Mouse (Mus musculus) urinary bladder, adult 2 months (tissue): ENCODE measurements around the gene Dnaja4. TPM values are rescaled to one million over a fixed set of nuclear protein-coding genes. Genes with fewer than 3 reads are reported as not detected.

Source experiments
- DNase-seq: peaks from one replicate; pipeline ENCODE4 v3.0.0; 2022; ENCODE audit warnings: low spot score
- polyA plus RNA-seq: library from polyadenylated mRNA; depleted of rRNA; stranded (reverse); fragments of >200 nt; gene quantifications from 2 replicates; pipeline ENCODE4 v1.2.3, GENCODE M21; 2012; rRNA removed

The Dnaja4 gene
- polyA plus RNA-seq, 1 experiment, result 19.1 TPM

DNA sequence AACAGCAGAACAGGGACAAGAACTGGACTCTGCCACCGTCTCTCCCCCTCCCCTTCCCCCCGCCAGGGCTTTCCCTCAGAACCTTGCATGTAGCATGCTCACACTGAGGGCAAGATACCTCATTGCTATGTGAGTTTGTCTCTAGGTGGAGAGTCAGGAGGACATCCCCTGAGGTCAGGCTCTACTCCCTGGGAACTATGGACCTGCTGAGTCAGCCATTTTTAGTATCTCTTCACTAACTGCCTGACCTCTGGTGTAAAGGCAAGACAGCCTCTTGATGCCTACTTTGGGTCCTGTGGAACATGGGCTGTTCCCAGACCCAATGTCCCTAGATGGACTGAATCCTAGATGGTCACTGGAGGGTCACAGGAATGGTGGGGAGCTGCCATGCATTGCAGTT, 53.0 kb downstream of the Dnaja4 start:
- DNase-seq, result no peak

DNA sequence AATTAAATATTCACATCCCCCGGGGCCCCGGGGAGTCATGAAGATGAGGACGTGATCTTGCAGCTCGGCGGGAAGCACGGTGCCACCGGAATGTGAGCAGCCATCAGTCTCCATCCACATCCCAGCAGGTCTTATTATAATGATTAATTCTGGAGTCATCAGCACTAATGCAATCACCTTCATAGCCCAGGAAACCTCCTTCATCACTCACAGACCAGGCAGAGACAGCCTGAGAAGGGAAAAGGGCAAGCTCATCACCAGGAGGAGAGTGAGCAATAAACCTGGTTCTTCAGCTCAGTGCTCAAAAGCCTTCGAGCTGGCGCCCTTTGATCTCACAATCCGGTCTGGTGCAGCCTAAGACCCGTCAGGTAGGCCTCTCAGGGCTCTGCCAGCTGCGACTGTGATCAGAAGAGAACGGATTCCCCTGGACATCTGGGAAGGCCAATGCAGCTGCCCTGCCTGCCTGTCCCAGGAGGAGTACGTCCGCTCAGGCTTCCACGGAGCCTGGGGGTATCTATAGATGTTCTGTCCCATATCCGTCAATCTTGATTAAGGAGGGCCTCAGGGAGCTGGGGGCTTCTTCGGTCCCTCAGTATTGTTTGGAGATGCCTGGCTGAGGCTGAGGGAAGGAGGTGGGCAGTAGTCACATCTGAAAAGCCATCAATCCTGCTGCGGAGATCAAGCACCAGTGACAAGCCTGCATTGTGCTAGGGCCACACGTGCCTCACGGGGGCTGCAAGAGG, 53.7 kb downstream of the Dnaja4 start:
- no peak for DNase-seq

DNA sequence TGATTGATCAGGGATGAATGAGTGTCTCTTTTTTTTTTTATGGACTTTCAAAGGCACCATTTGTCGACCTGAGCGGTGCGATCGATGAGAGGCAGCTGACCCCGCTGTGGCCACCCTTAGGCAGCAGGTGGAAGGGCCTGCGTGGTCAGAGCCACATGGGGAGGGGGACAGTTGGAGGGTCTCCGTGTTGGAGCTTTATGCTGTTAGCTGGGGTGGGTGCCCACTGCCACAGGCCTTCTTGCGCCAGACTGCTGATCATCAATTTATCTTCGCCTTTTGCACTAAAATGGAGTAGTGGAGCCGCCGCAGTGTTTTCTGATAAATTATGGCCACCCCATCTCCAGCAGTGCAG, 54.2 kb downstream of the Dnaja4 start:
- no peak for DNase-seq

DNA sequence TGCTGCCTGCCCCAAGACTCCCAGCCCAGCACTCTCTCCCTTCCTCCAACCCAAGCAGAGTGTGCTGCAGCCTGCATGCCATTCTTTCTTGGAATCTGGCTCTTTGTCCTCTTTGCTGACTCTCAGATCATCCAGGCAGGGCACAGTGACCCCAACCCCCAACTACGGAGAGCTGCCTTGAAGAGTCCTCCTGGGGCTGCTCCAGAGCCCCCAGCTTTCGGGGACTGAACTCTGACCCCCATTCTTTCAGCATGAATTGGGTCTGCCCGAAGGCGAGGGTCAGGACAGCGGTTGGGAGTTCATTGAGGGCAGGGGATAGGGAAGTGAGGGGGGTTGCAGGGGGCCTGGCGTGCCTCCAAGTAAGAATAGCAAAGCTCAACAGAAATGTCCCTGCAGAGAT, 60.9 kb downstream of the Dnaja4 start:
- DNase-seq, result no peak

DNA sequence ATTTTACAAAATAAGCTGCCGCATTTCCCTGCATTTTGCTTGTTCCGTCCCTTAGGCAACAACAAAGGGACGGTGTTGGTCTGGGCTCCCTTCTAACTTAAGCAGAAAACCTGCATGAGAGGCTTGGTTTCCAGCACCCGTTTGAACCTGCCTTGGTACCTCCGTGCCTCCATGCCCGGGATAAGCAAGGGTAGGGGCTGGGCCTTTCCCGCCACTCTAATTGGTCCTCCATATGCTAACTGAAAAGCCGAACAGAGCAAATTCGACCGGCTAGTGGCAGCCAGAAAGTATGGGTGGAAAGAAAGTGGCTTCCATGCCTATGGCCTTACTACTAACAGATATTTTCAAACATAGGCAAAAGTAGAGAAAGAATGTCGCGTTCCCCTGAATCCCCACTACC, 65.4 kb downstream of the Dnaja4 start:
- no peak for DNase-seq

DNA sequence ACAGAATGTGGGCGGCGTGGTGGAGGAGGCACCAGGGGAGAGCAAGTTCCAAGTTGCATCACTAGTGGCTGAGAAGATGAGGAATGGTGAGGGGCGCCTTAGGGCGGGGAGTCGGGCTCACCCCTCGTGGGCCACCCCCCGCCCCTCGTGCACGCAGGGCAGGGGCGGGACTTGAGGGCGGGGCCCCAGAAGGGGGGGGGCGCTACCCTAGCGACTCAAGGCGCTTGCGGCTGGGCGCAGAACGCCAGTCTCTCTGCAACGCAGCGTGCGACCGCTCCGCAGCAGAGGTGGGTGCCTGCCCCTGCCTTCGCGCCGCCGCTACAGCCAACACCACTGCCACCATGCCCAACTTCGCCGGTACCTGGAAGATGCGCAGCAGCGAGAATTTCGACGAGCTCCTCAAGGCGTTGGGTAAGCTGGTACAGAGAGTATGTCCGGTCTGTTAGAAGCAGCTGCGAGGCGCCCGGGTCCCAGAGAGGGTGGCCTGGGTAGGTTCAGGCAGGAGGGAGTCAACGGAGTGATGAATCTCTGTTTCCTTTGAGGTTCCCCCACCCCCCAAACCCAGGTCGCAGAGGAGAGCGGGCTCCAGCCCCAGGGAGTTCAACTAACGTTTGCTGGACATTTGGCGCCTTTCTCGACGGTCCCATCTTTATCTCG, 66.0 kb downstream of the Dnaja4 start, which contains the start of gene Crabp1:
TSS of gene Crabp1 (plus strand) at position 188 of the 657 bp plus-strand sequence.
- no peak for DNase-seq

DNA sequence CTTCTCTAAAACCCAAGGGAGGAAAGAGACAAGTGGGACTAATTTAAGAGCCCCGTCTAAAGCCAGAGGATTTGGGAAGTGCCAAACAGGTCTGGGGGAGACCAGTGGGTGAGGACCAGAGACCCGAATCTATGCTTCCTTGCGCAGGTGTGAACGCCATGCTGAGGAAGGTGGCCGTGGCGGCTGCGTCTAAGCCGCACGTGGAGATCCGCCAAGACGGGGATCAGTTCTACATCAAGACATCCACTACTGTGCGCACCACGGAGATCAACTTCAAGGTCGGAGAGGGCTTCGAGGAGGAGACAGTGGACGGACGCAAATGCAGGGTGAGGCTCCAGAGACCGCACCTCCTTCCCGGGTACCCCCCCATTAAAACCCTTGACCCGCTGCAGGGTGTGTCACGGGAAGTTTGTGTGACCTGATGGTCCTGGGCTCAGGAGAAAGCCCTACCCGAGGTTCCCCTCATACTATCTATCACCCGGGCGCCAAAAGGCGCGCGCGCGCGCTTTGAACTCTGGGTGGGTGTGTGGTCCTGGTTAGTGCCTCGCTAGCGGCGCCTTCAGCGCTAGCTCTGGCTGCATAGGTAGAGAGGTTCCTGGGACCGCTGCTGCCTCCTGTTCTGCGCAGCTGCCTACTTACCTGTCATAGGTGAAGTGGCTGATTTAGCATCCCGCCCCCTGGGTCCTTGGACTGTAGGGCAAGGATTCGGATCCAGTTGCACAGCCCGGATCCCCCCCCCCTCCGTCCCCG, 66.8 kb downstream of the Dnaja4 start:
- DNase-seq, result no peak

Other genes starting within 250 kb of the Dnaja4 start
- gene Dmxl2, start 197.2 kb upstream of the Dnaja4 start, polyA plus RNA-seq, result 6.5 and 8.1 TPM in 2 replicates
- gene Sh2d7, start 159.9 kb upstream of the Dnaja4 start, polyA plus RNA-seq, result not detected in 2 replicates
- 8.1 and 9.5 TPM in 2 replicates for gene Cib2, start 138.7 kb upstream of the Dnaja4 start, polyA plus RNA-seq
- gene Idh3a, start 112.5 kb upstream of the Dnaja4 start, polyA plus RNA-seq, result 61.3 and 66.5 TPM in 2 replicates
- 10.7 and 13.7 TPM in 2 replicates for gene Acsbg1, start 37.0 kb upstream of the Dnaja4 start, polyA plus RNA-seq
- gene Wdr61, start 35.6 kb downstream of the Dnaja4 start, polyA plus RNA-seq, result 98.1 and 141 TPM in 2 replicates
- 0.08 and 0.15 TPM in 2 replicates for gene Crabp1, start 65.9 kb downstream of the Dnaja4 start, polyA plus RNA-seq
- gene Ireb2, start 164.9 kb downstream of the Dnaja4 start, polyA plus RNA-seq, result 20.0 and 21.8 TPM in 2 replicates
- 1.3 and 3.0 TPM in 2 replicates for gene Hykk, start 218.4 kb downstream of the Dnaja4 start, polyA plus RNA-seq